Mouse (Mus musculus): ENCODE measurements around the gene Dnaaf3.

Dnaaf3 gene

DNA sequence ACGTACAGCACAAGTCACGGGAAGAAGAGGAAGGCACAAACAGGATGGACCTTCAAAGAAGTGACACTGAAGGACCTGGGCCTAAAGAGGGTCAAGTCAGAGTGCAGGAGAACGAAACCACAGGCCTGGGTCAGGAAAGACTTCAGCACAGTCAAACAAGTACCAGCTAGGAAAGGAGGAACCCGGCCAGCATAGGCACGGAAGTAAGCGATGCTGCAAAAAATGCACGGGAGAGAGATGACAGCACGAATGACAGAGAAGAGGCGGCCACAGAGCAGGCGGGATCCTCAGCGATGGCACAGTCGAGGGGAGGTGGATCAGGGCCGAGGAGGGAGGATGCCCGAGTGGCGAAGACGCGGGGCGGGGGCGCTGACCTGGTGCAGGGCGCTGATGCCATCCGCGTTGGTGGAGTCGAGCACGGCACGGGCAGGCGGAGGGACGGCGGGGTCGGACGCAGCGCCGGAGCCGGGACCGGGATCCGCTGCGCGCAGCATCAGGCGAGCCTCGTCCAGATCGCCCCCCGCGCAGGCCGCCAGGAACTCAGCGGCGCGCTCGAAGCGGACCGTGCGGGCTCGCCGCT is 31.3 kb downstream of the Dnaaf3 start:
- peak; percentile 17 to 22 for DNase-seq (ENCODE audit: low spot score in 2 of 2)

DNA sequence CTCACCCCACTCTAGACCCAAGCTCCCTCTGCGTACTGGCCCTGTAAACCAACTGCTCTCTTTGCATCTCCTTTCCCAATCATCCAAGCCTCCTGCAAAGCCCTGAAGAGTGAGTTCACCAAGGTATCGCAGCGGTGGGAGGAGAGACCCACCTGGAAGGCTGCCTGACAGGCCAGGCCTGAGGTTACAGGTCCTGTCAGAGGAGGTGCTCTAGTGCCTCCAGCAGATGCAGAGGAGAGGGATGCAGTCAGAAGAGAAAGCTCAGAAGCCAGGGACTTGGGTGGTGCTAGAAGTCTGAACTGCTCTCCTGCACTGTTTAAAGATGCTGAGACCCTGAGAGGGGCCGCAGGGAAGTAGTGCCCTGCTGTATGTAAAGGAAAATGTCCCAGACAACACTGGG is 33.2 kb downstream of the Dnaaf3 start:
- DNase-seq (ENCODE audit: low spot score in 2 of 2), result no peak

DNA sequence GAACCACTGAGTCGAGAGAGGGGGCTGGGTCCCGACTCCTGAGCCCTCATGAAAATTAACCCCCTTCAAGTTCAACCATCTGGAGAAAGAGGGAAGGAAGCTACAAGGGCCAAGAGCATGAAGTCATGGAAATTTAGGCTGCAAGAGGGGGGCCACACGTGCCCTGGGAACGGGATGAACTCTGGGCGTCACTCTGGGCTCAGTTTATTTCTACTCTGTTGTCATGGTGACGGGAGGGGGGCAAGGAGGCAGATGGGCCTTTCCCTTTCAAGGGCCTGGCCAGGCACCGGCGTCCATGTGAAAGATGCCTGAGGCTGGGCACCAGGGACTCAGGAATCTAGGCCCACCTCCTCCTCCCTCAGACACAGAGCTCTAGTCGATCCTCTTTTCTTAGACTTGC is 34.0 kb downstream of the Dnaaf3 start:
- peak; percentile 25 to 67 for DNase-seq (ENCODE audit: low spot score in 2 of 2)

DNA sequence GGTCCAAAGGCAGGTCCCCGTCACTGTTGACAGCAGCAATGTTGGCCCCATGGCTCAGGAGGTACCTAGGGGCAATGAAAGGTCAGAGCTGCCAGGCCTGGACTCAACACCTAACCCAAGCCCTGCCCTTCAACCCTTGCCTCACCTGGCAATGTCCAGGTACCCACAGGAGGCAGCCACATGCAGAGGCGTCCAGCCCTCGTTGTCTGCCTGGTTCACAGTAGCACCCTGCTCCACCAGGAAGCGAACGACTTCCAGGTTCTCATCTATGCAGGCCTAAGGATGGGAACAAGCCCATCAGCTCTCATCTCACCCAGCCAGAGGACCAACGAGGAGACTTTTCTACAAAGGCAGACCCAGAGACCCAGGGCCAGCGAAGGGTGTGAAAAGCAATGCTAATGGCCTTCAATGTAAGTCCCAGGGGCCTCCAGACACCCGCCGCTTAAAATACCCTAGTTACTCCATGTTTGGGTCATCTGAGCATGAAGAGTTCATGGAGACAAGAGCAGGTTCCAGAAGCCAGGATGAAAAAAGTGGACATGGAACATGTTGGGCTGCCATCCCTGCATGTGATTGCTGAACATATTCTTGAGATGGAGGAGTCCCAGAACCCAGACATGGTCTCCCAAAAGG is 34.9 kb downstream of the Dnaaf3 start:
- DNase-seq (ENCODE audit: low spot score in 2 of 2), result no peak

DNA sequence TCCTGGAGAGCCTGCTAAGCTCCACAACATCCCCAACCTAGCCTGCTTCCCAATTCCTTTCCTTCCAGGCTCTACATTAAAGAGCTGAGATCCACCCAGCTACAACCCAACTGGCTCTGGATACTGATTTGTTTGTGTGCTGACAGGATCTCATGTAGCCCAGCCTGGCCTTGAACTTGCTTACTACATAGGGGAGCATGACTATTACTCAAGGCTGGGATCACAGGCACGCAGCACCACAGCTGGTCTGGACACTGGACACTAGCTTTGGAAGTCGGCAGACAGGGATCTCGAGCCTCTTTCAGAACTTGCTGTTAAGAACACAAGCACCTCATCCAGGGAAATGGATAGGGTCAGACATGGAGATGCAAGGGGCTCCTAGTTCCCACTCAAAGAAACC is 35.8 kb downstream of the Dnaaf3 start:
- no peak for DNase-seq (ENCODE audit: low spot score in 2 of 2)

DNA sequence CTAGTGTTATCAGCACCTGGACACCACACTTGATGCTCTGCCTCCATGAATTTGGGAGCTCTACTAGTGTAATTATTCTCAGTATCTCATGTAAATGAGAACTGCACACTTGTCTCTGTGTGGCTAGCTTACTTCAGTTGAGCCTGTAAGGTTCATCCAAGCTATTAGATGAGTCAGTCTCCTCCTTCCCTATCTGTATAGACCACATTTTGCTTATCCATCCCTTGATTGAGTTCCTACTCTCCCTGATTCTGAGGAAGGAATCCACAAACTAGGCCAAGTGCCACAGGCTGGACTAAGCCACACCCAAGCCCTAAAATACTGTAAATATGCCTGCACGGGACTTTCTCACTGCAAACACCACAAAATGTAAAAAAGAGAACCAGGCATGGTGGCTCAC is 38.3 kb downstream of the Dnaaf3 start:
- no peak for DNase-seq (ENCODE audit: low spot score in 2 of 2)

DNA sequence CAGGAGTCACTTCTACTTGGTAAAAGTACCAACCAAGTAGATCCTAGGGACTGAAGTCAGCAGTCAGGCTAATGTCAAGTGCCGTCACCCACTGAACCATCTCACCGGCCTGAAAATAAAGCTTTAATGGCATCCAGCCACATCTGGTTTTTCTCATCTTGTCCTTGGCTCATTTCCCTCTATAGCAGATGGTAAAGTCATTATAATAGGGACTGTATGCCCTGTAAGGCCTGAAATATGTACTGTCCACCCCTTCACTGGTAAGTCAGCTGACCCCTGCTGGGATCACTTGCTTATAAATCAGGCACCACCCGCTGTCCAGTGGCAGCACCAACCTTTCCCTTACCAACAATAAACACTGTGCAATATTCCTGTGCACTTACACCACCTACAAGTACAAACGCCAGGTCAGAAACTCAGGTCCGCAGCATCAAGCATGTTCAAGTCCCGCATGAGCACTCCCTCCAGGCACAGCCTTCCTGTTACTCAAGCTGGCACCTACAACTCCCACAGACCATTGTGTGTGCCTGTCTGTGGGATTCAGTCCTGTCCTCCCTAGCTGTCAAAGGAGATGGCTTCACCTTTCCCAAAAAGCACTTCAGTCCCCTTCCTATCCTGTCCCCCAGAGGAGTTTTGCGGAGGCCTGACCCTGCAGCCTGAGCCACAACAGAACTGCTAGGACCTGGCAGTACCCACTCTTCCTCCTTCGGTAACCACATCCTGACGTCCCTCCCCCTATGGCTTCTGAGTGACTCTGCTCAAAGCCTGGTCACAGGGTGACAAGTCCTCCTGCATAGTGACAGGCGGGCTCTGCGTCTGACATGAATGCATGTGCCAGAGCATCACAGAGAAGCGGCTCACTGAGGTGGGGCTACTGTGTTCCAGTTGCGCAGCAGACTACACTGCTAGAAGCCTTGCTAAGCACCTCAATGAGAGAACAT is 39.7 kb downstream of the Dnaaf3 start:
- DNase-seq (ENCODE audit: low spot score in 2 of 2), result no peak

DNA sequence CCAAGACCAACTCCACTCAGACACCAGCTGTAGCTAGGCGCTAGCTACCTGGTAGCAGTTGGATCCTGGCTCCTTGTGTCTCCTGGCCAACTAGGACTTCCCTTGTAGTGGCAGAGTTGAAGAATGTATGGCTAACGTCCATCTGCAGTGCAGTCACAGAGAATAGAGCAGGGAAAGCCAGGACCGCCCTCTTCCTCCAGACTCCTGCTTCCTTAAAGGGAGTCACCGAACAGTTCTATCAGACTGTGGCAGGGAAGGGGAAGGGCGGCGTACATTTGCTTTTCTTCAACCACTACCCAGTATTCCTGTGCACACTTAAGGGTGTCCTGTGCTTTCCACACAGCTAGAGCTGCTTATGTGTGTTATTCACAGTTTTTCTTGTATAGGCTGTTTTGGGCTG is 40.9 kb downstream of the Dnaaf3 start:
- DNase-seq (ENCODE audit: low spot score in 2 of 2), result no peak

DNA sequence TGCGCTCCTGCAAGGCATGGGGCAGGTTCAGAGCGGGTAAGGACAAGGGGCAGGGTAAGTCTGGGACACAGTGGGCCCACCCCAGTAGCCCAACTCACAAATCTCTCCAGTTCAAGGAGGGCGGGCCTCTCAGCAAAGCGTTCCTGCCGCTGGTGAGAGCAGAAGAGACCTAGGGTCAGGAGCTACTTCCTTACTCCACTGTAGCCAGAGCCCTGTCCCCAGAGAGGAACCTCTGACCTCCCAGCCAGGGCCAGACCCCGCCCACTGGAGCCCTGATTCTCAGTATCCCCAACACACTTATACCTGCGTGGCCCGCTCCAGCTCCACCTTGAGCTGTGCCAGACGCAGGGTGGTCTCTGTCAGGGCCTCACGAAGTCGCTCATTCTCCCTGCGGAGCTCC is 50.0 kb downstream of the Dnaaf3 start:
- no peak for DNase-seq (ENCODE audit: low spot score in 2 of 2)

DNA sequence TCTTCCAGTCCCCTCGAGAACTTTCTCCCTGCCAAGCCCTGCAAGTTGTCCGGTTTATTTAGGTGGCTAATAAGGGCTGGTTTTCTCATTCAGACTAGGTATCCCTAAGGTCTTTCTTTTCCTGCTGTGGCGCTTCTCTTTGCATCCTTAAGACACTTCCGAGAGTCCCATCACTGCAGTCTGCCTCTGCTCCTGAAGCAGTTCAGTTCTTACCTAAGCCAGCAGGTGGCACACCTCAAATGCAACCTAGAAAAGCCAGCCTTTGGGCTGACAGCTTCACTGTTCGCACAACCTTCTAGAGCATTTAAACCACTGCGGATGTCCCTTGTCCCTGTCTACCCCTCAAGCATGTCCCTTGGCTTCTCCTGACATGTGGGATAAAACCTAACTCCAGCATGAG is 52.6 kb downstream of the Dnaaf3 start:
- DNase-seq (ENCODE audit: low spot score in 2 of 2), result no peak

DNA sequence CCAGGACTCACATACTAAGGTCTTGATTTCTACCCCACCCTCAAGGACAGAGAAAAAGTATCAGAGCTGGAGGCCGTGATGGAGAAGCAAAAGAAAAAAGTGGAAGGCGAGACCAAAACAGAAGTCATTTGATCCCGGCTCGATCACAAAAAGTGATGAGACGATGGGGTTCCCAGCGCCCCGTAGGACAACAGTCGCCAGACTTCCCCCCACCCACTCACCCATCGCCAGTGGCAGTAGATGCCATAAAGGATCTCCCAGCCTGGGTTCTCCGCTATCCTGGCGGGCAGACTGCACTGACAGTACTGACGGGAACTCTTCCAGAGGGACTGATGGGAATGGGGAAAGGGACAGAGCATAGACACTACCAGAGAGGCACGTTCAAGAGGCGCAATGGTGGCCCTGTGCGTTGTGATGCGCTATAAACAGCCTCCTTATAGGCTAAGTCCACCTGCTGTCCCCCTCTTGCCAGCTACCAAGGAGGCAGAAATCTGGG is 53.4 kb downstream of the Dnaaf3 start:
- DNase-seq (ENCODE audit: low spot score in 2 of 2), result no peak

DNA sequence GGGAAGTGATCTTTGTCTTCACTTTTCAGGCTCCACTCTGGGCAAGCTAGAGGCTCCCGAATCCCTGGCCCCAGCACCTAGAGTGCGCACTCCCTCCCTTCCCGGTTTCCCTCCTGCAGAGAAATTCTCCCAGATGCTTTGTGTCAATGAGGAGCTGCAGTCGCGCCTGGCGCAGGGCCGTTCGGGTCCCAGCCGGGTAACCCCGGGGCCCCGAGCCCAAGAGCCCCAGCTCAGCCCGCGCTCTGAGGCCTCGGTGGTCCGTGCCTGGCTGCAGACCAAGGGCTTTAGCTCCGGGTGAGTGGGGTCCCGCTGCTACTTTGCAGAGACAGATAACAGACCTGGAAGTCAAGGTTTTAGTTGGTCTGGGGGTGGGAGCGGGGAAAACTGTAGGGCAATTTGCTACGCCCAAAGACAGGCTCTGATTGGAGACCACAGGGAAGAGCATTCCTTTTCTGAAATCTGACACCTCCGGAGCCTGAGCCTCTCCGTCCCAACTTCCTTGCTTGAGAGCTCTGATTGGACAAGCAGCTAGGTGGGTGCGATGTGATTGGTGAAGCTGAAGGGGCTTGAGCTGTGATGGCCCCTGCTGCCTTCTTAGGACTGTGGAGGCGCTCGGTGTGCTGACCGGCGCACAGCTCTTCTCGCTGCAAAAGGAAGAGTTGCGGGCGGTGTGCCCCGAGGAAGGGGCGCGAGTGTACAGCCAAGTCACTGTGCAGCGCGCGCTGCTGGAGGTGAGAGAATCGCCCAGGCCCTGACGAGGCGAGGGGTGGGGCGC is 54.0 kb downstream of the Dnaaf3 start:
- peak; percentile 63 to 75 for DNase-seq (ENCODE audit: low spot score in 2 of 2)

DNA sequence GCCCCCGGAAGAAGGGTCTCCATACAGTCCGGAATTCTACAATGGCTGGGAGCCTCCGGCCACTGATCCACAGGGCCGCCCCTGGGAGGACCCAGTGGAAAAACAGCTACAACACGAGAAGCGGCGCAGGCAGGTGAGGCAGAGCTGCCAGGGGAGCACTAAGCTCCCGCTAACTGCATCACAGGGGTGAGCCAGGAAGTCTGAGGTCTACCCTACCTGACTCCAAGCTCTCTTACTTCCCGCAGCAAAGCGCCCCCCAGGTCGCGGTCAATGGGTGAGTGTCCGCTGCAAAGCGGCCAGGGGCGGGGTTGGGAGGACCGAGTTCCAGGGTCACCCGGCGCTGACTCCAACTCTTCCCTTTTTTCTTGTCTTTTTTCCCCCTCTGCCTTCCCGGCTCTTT is 58.3 kb downstream of the Dnaaf3 start:
- DNase-seq (ENCODE audit: low spot score in 2 of 2), result no peak

Data from urinary bladder, postnatal 36 days (tissue).